8 mouse cellular contexts compared by ENCODE assay signal in genomic region chr11:117968716-117969099, GRCm38 (mm10). TPM values are rescaled to one million over a fixed set of nuclear protein-coding genes. Genes with fewer than 3 reads are reported as not detected.
A peak's percentile ranks its signal among the peaks of the same experiment; 100 is the strongest.
DNase-seq lines count a peak whose midpoint lies in the region; ATAC-seq and TF ChIP-seq lines count a peak whose summit lies in the region.

No protein-coding gene starts in this region.

- peak; percentile 29 for ATAC-seq in heart, embryonic 11.5 days (replicated peaks; ENCODE audit: insufficient number of reproducible peaks, low FRiP score, low TSS enrichment)
- peak; percentile 36 for ATAC-seq in forebrain, embryonic 13.5 days
- peak; percentile 51 for ATAC-seq in liver, embryonic 14.5 days (ENCODE audit: insufficient read depth)

- no peaks in the 10 kb centered on the region for H3K9me3 ChIP-seq in heart, embryonic 11.5 days (replicated peaks; ENCODE audit: control insufficient read depth, low read length)
- H3K9me3 ChIP-seq in E14TG2a.4 (ENCODE audit: low read length) = no peaks in the 10 kb centered on the region
- H3K9me3 ChIP-seq in forebrain, embryonic 13.5 days (replicated peaks) = no peaks in the 10 kb centered on the region
- no peaks in the 10 kb centered on the region for H3K9me3 ChIP-seq in liver, embryonic 14.5 days (ENCODE audit: control insufficient read depth, low read length)

- peak overlapping the region; percentile 93 for H3K27ac ChIP-seq in heart, embryonic 11.5 days (ENCODE audit: low read depth, low read length)
- H3K27ac ChIP-seq in forebrain, embryonic 13.5 days = peak overlapping the region; percentile 95
- peak overlapping the region; percentile 67 for H3K27ac ChIP-seq in liver, embryonic 14.5 days

- DNase-seq in heart, adult 9 months (ENCODE audit: low spot score in 2 of 2) = no peak
- no peak for DNase-seq in liver, embryonic 14.5 days (ENCODE audit: low read depth in 3 of 3, low spot score in 3 of 3)
- DNase-seq in embryo, embryonic 10 days (ENCODE audit: low spot score) = no peak
- no peak for DNase-seq in natural killer cell, adult 2 months (ENCODE audit: low spot score in 2 of 2)
- no peak for DNase-seq in kidney, postnatal 4 days

- peak overlapping the region; percentile 74 for H3K9ac ChIP-seq in heart, embryonic 11.5 days (ENCODE audit: low read depth, low read length)
- peak overlapping the region; percentile 88 for H3K9ac ChIP-seq in forebrain, embryonic 13.5 days
- peak overlapping the region; percentile 76 for H3K9ac ChIP-seq in liver, embryonic 14.5 days (replicated peaks)

- H3K27me3 ChIP-seq in heart, embryonic 11.5 days (ENCODE audit: control insufficient read depth, insufficient read depth, low read length) = peaks cover 35% of the 10 kb centered on the region
- peaks cover 2% of the 10 kb centered on the region; the same call in 1 of the 2 replicates for H3K27me3 ChIP-seq in E14TG2a.4 (ENCODE audit: insufficient read depth, low read length)
- H3K27me3 ChIP-seq in forebrain, embryonic 13.5 days = peaks cover 42% of the 10 kb centered on the region
- H3K27me3 ChIP-seq in liver, embryonic 14.5 days (ENCODE audit: control insufficient read depth, insufficient read depth, low read length) = peaks cover 40% of the 10 kb centered on the region

- H3K4me1 ChIP-seq in heart, embryonic 11.5 days (ENCODE audit: control insufficient read depth, insufficient read depth, low read length) = peaks cover 46% of the 10 kb centered on the region
- H3K4me1 ChIP-seq in E14TG2a.4 (replicated peaks; ENCODE audit: low read depth, low read length) = peaks cover 81% of the 10 kb centered on the region
- peaks cover 58% of the 10 kb centered on the region for H3K4me1 ChIP-seq in forebrain, embryonic 13.5 days
- H3K4me1 ChIP-seq in liver, embryonic 14.5 days (replicated peaks; ENCODE audit: control insufficient read depth in 2 of 2, insufficient read depth in 2 of 2, low read length in 1 of 2) = peaks cover 3 to 29% of the 10 kb centered on the region in 2 experiments; a peak in 3 of 4 replicates

- under 1% methylated on average over 34 of the region's 34 CpGs for WGBS in heart, embryonic 11.5 days (ENCODE audit: insufficient replicate concordance)
- under 1% methylated on average over 33 of the region's 34 CpGs for WGBS in forebrain, embryonic 13.5 days
- WGBS in liver, embryonic 14.5 days (ENCODE audit: insufficient replicate concordance) = under 1% methylated on average over 33 of the region's 34 CpGs

- peak overlapping the region; percentile 73 for H3K4me3 ChIP-seq in heart, embryonic 11.5 days (ENCODE audit: low read depth, low read length)
- H3K4me3 ChIP-seq in E14TG2a.4 (replicated peaks; ENCODE audit: low read length) = peak overlapping the region; percentile 99
- peak overlapping the region; percentile 75 for H3K4me3 ChIP-seq in forebrain, embryonic 13.5 days
- H3K4me3 ChIP-seq in liver, embryonic 14.5 days (ENCODE audit: insufficient read depth in 1 of 2, low read depth in 2 of 2, low read length in 2 of 2) = peak overlapping the region; percentile 70 to 73

- H3K4me2 ChIP-seq in heart, embryonic 11.5 days = peak overlapping the region; percentile 98
- peak overlapping the region; percentile 99 for H3K4me2 ChIP-seq in forebrain, embryonic 13.5 days
- H3K4me2 ChIP-seq in liver, embryonic 14.5 days (ENCODE audit: low read depth) = peak overlapping the region; percentile 74

- H3K36me3 ChIP-seq in heart, embryonic 11.5 days (ENCODE audit: control insufficient read depth, insufficient read depth, low read length) = no peaks in the 10 kb centered on the region
- H3K36me3 ChIP-seq in E14TG2a.4 (ENCODE audit: insufficient read depth, low read length) = peaks cover 45% of the 10 kb centered on the region
- no peaks in the 10 kb centered on the region for H3K36me3 ChIP-seq in forebrain, embryonic 13.5 days (ENCODE audit: poor library complexity, severe bottlenecking)
- peaks cover 9% of the 10 kb centered on the region for H3K36me3 ChIP-seq in liver, embryonic 14.5 days (replicated peaks; ENCODE audit: control insufficient read depth, insufficient read depth, low read depth)

- TF ChIP-seq CTCF in E14TG2a.4 (conservative IDR thresholded peaks at IDR 0.05; ENCODE audit: low read length) = no peak
- TF ChIP-seq CTCF in liver, embryonic 14.5 days (IDR thresholded peaks at IDR 0.05; ENCODE audit: low read depth) = peak; percentile 49

- TF ChIP-seq EP300 in liver, embryonic 14.5 days (IDR thresholded peaks at IDR 0.05; ENCODE audit: low read depth) = no peak

RNA-seq across cellular contexts. Expression of gene Socs3, which starts 1.1 kb away (rescaled TPM):
- 3.6 and 4.5 TPM in 2 replicates for polyA plus RNA-seq in heart, embryonic 11.5 days (2014; fragmentation: Nextera tagmentation; extraction: Ambion mirVana)
- polyA plus RNA-seq in forebrain, embryonic 13.5 days (2015; fragmentation: Nextera tagmentation; extraction: Ambion mirVana) = 12.4 and 13.5 TPM in 2 replicates
- polyA plus RNA-seq in liver, embryonic 14.5 days (2012; rRNA removed) = 6.5 and 7.0 TPM in 2 replicates
- polyA plus RNA-seq in liver, embryonic 14.5 days (2014; fragmentation: Nextera tagmentation; extraction: Ambion mirVana) = 2.2 and 2.7 TPM in 2 replicates

RNA-seq across cellular contexts. Expression of gene Pgs1, which starts 17.4 kb away (rescaled TPM):
- polyA plus RNA-seq in heart, embryonic 11.5 days (2014; fragmentation: Nextera tagmentation; extraction: Ambion mirVana) = 26.5 and 27.4 TPM in 2 replicates
- polyA plus RNA-seq in forebrain, embryonic 13.5 days (2015; fragmentation: Nextera tagmentation; extraction: Ambion mirVana) = 42.7 and 47.7 TPM in 2 replicates
- 11.9 and 12.9 TPM in 2 replicates for polyA plus RNA-seq in liver, embryonic 14.5 days (2012; rRNA removed)
- polyA plus RNA-seq in liver, embryonic 14.5 days (2014; fragmentation: Nextera tagmentation; extraction: Ambion mirVana) = 11.2 and 12.1 TPM in 2 replicates
